Mouse (Mus musculus): Measurements from ENCODE around the gene Rtbdn.

Gene Rtbdn

GRCm38 (mm10) chr8:84925557-84925956, 21.2 kb upstream of the Rtbdn start:
- DNase-seq = no peak

GRCm38 (mm10) chr8:84927513-84927912, 19.3 kb upstream of the Rtbdn start:
- no peak for DNase-seq

- DNase-seq = peak; percentile 78
These were observed 18.1 kb upstream of the Rtbdn start for GRCm38 (mm10) chr8:84928456-84929306.

GRCm38 (mm10) chr8:84930582-84930981, 16.2 kb upstream of the Rtbdn start:
- DNase-seq = no peak

GRCm38 (mm10) chr8:84933767-84934559, 12.8 kb upstream of the Rtbdn start:
- no peak for DNase-seq

GRCm38 (mm10) chr8:84934860-84935259, 11.9 kb upstream of the Rtbdn start:
- peak; percentile 77 for DNase-seq

- peak; percentile 54 for DNase-seq
These were observed 11.3 kb upstream of the Rtbdn start for GRCm38 (mm10) chr8:84935489-84935888.

- no peak for DNase-seq
These were observed 10.5 kb upstream of the Rtbdn start for GRCm38 (mm10) chr8:84936041-84936961.

GRCm38 (mm10) chr8:84936962-84937546, 9.7 kb upstream of the Rtbdn start, which contains the start of gene Mast1:
Mast1 (minus strand) TSS chr8:84937359.
- DNase-seq = peak; percentile 84

- no peak for DNase-seq
These were observed 8.9 kb upstream of the Rtbdn start for GRCm38 (mm10) chr8:84937620-84938485.

GRCm38 (mm10) chr8:84943699-84944098, 3.1 kb upstream of the Rtbdn start:
- no peak for DNase-seq

GRCm38 (mm10) chr8:84944478-84945160, 2.2 kb upstream of the Rtbdn start:
- peak; percentile 80 for DNase-seq

- DNase-seq = no peak
These were observed 1.6 kb upstream of the Rtbdn start for GRCm38 (mm10) chr8:84945235-84945632.

GRCm38 (mm10) chr8:84945633-84946527, 911 bp upstream of the Rtbdn start:
- peak; percentile 72 for DNase-seq

- no peak for DNase-seq
These were observed 402 bp downstream of the Rtbdn start for GRCm38 (mm10) chr8:84947241-84947545.

GRCm38 (mm10) chr8:84949753-84950152, 3.0 kb downstream of the Rtbdn start:
- no peak for DNase-seq

- no peak for DNase-seq
These were observed 5.9 kb downstream of the Rtbdn start for GRCm38 (mm10) chr8:84952612-84953255.

- peak; percentile 73 for DNase-seq
These were observed 10.0 kb downstream of the Rtbdn start for GRCm38 (mm10) chr8:84956768-84957167.

- DNase-seq = no peak
These were observed 13.0 kb downstream of the Rtbdn start for GRCm38 (mm10) chr8:84959811-84960210.
